Mouse (Mus musculus) adrenal gland, postnatal 25 days (tissue): ENCODE measurements around the gene Far1. TPM values are rescaled to one million over a fixed set of nuclear protein-coding genes. Genes with fewer than 3 reads are reported as not detected.

Experiments used
- DNase-seq: peaks from one replicate; pipeline ENCODE4 v3.0.0; 2021; ENCODE audit warnings: mixed read lengths
- long read RNA-seq: library from polyadenylated mRNA; stranded (forward); transcript quantifications from one replicate; pipeline ENCODE4 v2.0.0, GENCODE M21; 2021
- total RNA-seq: library from RNA; stranded (reverse); gene quantifications from 2 replicates; pipeline ENCODE4 v1.2.3, GENCODE M21; 2021

Gene Far1
- total RNA-seq: 53.8 and 56.3 TPM in 2 replicates
- long read RNA-seq, full-length matches to known transcripts: 9 of 14 reads
- long read RNA-seq, partial matches to known transcripts: 2 of 14 reads
- long read RNA-seq, other reads (novel, unspliced or antisense): 3 of 14 reads

- peak; percentile 98 for DNase-seq
These were observed at the start of gene Far1 for GRCm38 (mm10) chr7:113513286-113513962. Far1 (plus strand) TSS chr7:113513834.

DNA sequence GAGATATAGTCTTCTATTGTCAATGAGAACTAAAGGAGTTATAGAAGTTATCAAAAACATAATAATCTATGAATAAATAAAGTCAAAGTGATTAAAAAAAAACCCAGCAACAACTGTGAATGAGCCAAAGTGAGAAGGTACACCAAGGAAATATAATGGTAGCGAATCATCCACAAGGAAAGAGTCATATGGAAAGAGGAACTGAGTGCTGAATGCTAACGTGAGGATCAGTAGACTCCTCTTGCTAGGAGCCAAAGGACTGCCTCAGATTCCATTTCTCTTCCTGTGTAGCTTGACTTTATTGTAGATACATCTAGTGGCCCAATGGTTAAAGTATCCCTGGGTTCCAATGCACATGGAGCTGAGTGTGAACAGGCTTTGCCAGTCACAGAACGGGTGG is 45.3 kb upstream of the Far1 start:
- DNase-seq: no peak

DNA sequence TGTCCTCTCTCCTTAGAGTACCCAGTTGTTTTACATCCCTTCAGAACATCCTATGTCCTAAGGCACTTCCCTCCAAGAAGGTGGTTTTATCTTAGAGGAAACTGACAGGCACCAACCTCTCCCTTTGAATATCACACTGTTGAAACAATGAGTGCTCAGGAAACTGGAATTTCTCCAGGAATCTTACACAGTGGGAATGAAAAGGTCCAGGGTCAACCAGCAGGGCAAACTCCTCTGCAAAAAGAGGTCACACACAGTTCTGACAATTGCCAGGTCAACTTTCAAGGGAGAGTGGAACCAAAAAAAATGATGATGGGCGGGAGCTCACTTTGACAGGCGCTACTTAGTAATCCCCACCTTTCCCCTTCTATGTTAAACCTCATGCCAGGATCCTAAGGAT is 43.0 kb upstream of the Far1 start:
- no peak for DNase-seq

- no peak for DNase-seq
These were observed 42.0 kb upstream of the Far1 start for GRCm38 (mm10) chr7:113471653-113472052.

DNA sequence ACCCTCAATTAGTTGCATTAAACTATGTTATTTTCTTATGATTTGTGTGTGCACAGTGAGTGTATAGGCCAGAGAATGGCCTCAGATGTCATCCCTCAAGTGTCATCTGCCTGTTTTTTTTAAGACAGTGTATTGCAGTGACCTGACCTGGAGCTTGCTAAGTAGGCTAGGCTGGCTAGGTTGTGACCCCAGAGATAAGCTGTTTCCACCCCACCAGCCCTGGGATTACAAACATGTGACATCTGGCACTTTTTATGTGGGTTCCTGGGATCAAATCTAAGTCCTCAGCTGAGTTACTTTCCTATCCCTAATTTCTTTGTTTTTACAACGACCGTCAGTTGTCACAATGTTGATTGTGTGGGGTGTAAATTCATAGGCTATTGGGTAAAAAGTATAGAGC is 17.8 kb upstream of the Far1 start:
- DNase-seq: no peak

DNA sequence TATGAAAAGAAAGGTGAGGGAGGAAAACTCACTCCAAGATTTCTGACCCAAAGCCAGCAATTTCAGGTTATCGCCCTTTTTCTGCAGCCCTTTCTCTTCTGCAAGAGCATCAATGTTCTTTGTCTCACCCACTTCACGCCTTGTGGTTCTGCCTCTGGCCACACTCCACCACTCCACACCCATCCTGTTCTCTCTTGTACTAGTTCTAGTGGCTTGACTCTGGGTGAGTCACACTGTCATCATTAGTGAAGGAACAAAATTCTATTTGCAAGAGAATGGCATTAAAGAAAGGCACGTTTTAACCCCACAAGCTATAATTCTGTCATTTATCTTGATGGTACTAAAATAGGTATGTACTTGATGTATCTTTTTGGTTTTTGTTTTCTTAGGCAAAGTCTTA is 15.2 kb upstream of the Far1 start:
- DNase-seq: no peak

DNA sequence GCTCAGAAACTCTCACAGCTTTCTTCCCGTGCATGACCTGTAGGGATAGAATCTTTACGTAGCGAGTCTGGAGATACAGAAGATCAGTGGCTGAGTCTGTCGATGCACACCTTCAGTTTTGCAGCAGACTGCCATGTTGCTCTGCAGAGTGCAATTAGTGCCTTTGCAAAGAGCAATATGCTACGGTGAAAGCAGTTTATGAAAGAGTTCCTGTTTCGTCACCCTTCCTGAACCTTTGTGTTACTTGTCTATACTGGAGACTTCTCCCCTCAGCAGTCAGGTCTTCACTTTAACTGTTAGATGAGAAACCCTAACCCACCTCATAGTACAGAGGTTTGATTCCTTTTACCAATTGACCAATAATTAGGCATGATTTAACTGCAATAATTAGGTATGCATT is 13.8 kb upstream of the Far1 start:
- no peak for DNase-seq

DNA sequence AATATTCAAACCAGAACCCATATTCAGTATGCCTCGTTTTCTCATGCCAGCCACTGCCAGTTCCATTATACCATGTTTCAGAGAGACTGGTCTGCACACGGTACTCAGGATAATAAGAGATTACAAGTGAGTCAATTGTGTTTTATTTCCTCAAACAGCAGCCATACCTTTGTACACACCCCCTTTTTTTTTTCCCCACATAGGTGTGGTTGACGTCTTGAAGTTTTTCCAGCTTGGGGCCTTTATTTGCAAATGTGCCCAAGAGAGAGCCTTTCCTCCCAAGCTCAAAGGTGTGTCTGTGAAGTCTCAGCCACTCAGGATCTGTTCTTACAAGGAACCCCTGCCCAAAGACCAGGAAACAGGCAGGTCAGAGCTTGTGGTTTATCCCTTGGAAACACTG is 11.2 kb upstream of the Far1 start:
- no peak for DNase-seq

DNA sequence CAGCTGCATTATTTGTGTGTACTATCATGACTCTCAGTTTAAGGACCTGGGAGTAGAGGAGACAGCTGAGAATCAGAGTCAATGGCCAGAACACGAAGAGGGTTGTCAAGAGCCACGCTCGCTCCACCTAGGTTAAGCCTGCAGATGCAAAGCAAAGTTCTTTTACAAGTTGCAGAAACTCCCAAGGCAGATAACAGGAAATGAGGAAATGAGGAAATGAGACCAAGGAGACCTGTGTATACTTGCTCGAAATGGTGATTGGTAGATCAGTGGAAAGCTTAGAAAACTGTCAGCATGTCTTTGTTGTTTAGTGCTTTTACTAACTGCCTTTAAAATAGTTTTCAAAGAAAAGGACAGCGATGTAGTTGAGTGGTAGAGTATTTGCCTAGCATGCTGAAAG is 8.6 kb upstream of the Far1 start:
- DNase-seq: no peak

- no peak for DNase-seq
These were observed 8.1 kb upstream of the Far1 start for GRCm38 (mm10) chr7:113505516-113506045.

GRCm38 (mm10) chr7:113507846-113508245 is 5.8 kb upstream of the Far1 start:
- no peak for DNase-seq

- DNase-seq: no peak
These were observed 2.2 kb upstream of the Far1 start for GRCm38 (mm10) chr7:113511396-113511795.

DNA sequence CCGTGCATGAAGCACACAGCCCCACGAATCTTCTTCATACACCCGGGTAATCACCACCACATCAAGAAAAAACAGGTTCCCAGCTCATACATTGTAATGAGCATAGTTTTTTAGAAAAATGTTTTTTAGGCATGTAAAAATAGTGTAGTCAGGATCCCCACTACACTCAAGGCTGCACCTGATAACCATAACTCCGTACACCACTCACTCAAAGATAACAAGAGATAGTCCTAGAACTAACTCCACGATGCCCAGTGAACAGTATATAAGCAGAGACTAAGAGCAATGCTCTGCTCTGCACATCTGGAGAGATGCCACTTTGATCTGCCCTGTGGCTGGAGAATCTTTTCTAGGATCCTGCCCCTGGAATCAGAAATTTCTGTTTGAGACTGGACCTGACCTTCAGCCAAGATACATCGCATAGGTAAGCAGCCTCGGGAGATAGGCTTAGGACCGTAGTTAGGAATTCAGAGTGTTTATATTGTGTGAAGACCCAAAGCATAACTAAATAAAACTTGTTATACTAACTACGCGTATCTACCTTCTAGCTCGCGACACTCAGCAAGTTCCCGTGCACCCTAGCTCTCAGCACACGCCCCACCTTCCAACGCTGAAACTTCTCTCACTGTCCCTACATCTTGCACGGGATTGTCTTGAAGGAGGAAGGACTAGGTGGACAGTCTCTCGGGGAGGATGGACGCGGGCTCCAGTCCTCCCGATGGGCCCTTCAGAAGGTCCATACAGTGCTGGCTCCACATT is 928 bp upstream of the Far1 start:
- DNase-seq: no peak

DNA sequence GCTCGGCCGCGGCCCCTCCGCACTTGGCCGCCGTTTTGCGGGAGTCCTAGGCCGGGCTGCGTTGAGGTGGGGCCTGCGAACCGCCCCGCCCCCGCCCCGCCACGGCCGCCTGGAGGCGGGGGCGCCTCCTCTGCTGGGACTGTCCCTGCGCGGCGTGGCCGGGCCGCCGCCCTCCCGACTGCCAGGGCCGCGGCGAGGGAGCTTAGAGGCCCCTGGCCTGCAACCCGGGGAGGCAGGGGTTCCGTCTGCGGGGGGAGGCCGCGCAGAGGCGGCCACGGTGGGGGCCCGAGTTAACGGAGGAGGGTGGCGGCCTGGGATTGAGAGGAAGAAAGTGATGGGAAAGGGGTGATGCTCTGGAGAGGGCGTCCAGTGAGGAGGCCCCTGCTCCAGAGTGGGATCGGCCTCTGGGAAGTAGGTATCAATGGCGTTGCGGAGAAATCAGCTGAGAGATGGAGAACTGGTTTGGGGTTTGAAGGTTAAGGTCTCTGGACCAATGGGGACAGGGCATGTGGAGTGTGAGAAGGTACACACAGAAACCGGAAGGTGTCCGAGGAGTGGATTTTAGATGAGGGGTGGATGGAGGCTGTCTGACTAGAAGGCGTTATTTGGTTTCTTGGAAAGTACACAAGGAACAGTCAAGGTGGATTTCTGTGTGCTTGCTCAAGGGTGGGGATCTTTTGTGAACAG is 472 bp downstream of the Far1 start:
- no peak for DNase-seq

GRCm38 (mm10) chr7:113515831-113516230 is 2.2 kb downstream of the Far1 start:
- DNase-seq: no peak

GRCm38 (mm10) chr7:113518419-113518818 is 4.8 kb downstream of the Far1 start:
- no peak for DNase-seq

DNA sequence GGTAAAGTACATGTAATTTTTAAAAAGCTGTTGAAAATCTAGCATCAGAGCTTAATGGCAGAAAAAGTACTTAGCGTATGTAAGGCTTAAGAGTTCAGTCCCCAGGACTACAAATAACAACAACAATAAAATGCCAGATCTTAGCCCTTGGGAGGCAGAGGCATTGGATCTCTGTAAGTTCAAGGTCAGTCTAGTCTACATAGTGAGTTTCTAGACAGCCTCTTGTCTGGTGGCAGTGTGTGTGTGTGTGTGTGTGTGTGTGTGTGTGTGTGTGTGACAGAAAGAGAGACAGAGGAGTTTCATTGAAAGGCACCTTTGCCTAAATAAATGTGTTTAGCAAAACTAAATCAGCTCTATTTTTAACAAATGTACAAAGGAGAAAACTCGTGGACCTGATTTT is 5.3 kb downstream of the Far1 start:
- DNase-seq: peak; percentile 16

DNA sequence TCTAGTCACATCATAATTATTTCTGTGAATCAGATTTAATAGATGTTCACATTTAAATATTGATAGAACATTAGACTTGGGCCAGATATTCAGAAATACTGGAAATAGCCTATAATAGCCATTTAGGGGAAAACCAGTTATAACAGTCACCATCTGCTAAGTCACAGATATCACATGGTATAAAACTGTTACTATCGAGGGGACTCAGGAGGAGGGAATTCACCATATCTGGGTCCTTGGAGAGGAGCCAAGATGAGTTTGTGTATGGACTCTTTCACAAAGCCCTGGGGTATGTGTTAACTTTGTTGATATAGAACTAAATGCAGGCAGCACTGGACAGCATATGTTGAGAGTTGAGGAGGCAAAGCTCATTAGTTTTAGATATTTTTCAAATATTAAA is 29.5 kb downstream of the Far1 start:
- DNase-seq: no peak

DNA sequence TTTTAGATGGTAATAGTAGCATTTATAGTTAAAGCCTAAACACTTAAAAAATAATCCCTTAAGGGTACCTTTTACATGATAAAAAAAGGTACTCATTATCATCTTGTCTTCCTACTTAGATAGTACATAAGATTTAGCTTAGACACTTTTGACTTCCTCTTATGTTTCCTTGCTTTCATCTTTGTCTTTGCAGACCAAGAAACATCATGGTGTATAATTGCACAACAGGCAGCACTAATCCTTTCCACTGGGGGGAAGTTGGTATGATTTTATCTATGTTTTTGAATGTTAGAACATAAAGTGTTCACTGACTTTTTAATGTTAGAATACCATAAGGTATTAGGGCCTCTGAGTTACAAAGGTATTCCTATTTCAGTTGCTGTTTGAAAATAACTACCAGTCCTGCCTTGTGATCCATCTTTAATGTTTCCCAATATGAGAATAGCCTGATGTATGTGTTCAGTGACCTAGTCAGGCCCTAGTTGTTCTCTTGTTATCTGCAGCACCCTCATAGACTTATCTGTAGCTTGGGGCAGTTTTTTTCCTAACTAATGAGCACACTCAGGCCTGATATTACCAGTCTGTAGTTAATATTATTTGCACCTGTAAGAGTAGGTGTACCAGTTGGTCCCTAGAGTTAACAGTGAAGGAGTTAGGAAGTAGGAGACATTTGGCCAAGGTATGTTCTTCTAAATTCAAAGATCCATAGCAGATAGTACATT is 38.3 kb downstream of the Far1 start:
- no peak for DNase-seq

- no peak for DNase-seq
These were observed 38.9 kb downstream of the Far1 start for GRCm38 (mm10) chr7:113552508-113552907.

- no peak for DNase-seq
These were observed 42.5 kb downstream of the Far1 start for GRCm38 (mm10) chr7:113556138-113556537.

DNA sequence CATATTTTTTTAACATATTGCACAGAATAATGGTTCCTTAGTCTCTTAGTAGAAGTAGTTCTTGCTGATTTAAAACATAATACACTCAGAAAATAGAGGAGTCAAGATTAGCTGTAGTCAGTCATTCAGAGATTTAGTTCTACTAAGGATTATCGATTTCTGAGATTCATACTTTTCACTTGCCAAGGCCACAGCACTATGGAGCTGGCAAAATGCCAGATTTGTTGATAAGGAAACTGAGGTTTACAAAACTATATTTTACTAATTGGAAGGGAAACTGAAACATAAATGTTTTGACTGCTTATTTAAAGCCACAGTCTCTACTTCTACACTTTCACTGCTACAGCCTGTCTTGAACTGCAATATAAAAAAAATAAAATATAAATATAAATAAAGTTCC is 53.3 kb downstream of the Far1 start:
- DNase-seq: no peak
